Mouse (Mus musculus) liver, embryonic 14.5 days (tissue): ENCODE measurements around the gene Stmn1. TPM values are rescaled to one million over a fixed set of nuclear protein-coding genes. Genes with fewer than 3 reads are reported as not detected.

Experiments
- ATAC-seq: fragments of 200-750 bp; cut with Nextera tagmentation; 2 replicates; pipeline ENCODE4 v1.8.0; 2017; ENCODE audit warnings: moderate number of reproducible peaks, mild to moderate bottlenecking, moderate library complexity; ENCODE audit not compliant: insufficient read depth
- DNase-seq, 3 experiments: peaks; one replicate each; pipeline ENCODE4 v3.0.0-alpha.2; 2012 to 2013; ENCODE audit warnings: low read depth in 3 of 3, low spot score in 3 of 3
- H3K27ac ChIP-seq: fragments of 300-500 bp; sonication (generic); 2 replicates; pipeline ENCODE4 v1.5.1; 2014; ENCODE audit warnings: moderate library complexity, mild to moderate bottlenecking, control low read depth, inconsistent platforms
- H3K27me3 ChIP-seq: fragments of 300-500 bp; sonication (generic); 2 replicates; pipeline ENCODE4 v1.6.1; 2014; ENCODE audit warnings: mild to moderate bottlenecking, low read length, moderate library complexity; ENCODE audit not compliant: control insufficient read depth, insufficient read depth
- H3K36me3 ChIP-seq: fragments of 300-500 bp; sonication (generic); replicated peaks from 2 replicates; pipeline ENCODE4 v1.6.1; 2014; ENCODE audit warnings: low read depth; ENCODE audit not compliant: control insufficient read depth, insufficient read depth
- H3K4me1 ChIP-seq, 2 experiments: fragments of 200-500 bp in 1 of 2; fragments of 300-500 bp in 1 of 2; sonication (generic) in 1 of 2; replicated peaks; 2 replicates each; pipeline ENCODE4 v1.6.1; 2012 to 2014; ENCODE audit warnings: antibody characterized with exemption in 1 of 2, inconsistent platforms in 1 of 2, low read length in 1 of 2; ENCODE audit not compliant: control insufficient read depth in 2 of 2, insufficient read depth in 2 of 2
- H3K4me2 ChIP-seq: fragments of 300-500 bp; sonication (generic); 2 replicates; pipeline ENCODE4 v1.6.1; 2014; ENCODE audit warnings: low read depth, mild to moderate bottlenecking, control low read depth, moderate library complexity
- H3K4me3 ChIP-seq, 2 experiments: fragments of 200-500 bp in 1 of 2; fragments of 300-500 bp in 1 of 2; sonication (generic) in 1 of 2; 2 replicates each; pipeline ENCODE4 v1.5.1; 2012 to 2014; ENCODE audit warnings: low read depth in 2 of 2, low read length in 2 of 2, mild to moderate bottlenecking in 2 of 2, control low read depth in 1 of 2, inconsistent platforms in 1 of 2, moderate library complexity in 1 of 2; ENCODE audit not compliant: insufficient read depth in 1 of 2
- H3K9ac ChIP-seq: fragments of 300-500 bp; sonication (generic); replicated peaks from 2 replicates; pipeline ENCODE4 v1.6.1; 2014; ENCODE audit warnings: mild to moderate bottlenecking, control low read depth, moderate library complexity
- H3K9me3 ChIP-seq: fragments of 300-500 bp; sonication (generic); 2 replicates; pipeline ENCODE4 v1.6.1; 2016; ENCODE audit warnings: low read length, mixed read lengths; ENCODE audit not compliant: control insufficient read depth
- CTCF ChIP-seq: IDR thresholded peaks from 2 replicates; pipeline ENCODE4 v1.5.1; 2016; ENCODE audit warnings: antibody characterized with exemption, low read depth, control low read depth
- EP300 ChIP-seq: IDR thresholded peaks from 2 replicates; pipeline ENCODE4 v1.6.1; 2016; ENCODE audit warnings: antibody characterized with exemption, low read depth
- WGBS: fragments of 180-500 bp; shearing (Covaris S2); extraction: QIAGEN DNeasy Blood & Tissue Kit; methylation state at CpG from one replicate; pipeline ENCODE4 v1.1.7; 2014; ENCODE audit not compliant: insufficient replicate concordance; 5-methylcytosine and 5-hydroxymethylcytosine counted together
- polyA plus RNA-seq, 2 experiments: library from polyadenylated mRNA; depleted of rRNA in 1 of 2; stranded (reverse) in 1 of 2; unstranded in 1 of 2; fragments of >200 nt; fragmentation: Nextera tagmentation in 1 of 2; extraction: Ambion mirVana in 1 of 2; gene quantifications; 2 replicates each; pipeline versions ENCODE4 v1.2.1 to v1.2.3; 2012 to 2014

Stmn1 gene
- polyA plus RNA-seq, 2 experiments: 104 to 404 TPM

DNA sequence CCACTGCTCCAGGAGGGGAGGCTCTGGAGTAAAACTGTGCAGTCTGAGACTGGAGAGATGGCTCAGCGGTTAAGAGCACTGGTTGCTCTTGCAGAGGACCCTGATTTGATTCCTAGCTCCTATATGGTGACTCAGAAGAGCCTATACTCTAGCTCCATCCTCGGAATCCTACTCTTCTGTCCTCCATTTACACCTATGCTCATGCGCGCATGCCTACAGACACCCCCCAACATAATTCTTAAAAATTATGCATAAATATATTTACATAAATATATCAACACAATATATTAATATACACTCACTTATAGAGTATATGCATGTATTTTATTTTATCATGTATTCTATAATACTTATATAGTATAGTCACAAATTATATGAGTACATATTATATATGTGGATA lies 42.3 kb downstream of the Stmn1 start:
- H3K4me1 ChIP-seq: peaks cover 49 to 58% of the 10 kb centered on the region in 2 experiments
- H3K27me3 ChIP-seq: no peaks in the 10 kb centered on the region
- 76% methylated on average over 4 of the region's 4 CpGs for WGBS
- H3K4me3 ChIP-seq: no peak overlapping the region
- peak overlapping the region; percentile 79 for H3K4me2 ChIP-seq
- H3K36me3 ChIP-seq: peaks cover 6% of the 10 kb centered on the region
- H3K9ac ChIP-seq: no peak overlapping the region; the same call in 1 of the 2 replicates
- DNase-seq (no peak), ATAC-seq (no peak)
- H3K9me3 ChIP-seq: no peaks in the 10 kb centered on the region
- TF ChIP-seq CTCF (no peak), EP300 (no peak)
- H3K27ac ChIP-seq: no peak overlapping the region

- H3K27me3 ChIP-seq: no peaks in the 10 kb centered on the region
- ATAC-seq (peak; percentile 84), DNase-seq (peak; percentile 78 to 86 (median 84))
- H3K9ac ChIP-seq: peak within 1 kb of the TSS; percentile 68
- peak within 1 kb of the TSS; percentile 68 for H3K27ac ChIP-seq
- peak within 1 kb of the TSS; percentile 70 for H3K4me3 ChIP-seq
- H3K4me2 ChIP-seq: peak within 1 kb of the TSS; percentile 79
- peak; percentile 31; the same call in 1 of the 2 replicates for TF ChIP-seq CTCF
- no peak for TF ChIP-seq EP300
- peaks cover 6% of the 10 kb centered on the region for H3K36me3 ChIP-seq
- no peaks in the 10 kb centered on the region for H3K9me3 ChIP-seq
- peaks cover 47 to 59% of the 10 kb centered on the region in 2 experiments for H3K4me1 ChIP-seq
- WGBS: under 1% methylated on average over 42 of the region's 42 CpGs
Observed at GRCm38 (mm10) chr4:134510845-134511411, 42.8 kb downstream of the Stmn1 start, which contains the start of gene Aunip. Gene Aunip (plus strand): TSS chr4:134510999.

GRCm38 (mm10) chr4:134511730-134512129 lies 43.6 kb downstream of the Stmn1 start:
- Histone ChIP-seq H3K4me3 (peak overlapping the region; percentile 70), H3K27ac (peak overlapping the region; percentile 68), H3K27me3 (no peaks in the 10 kb centered on the region), H3K36me3 (peaks cover 6% of the 10 kb centered on the region), H3K9ac (peak overlapping the region; percentile 68), H3K4me1 (peaks cover 45 to 54% of the 10 kb centered on the region in 2 experiments), H3K9me3 (no peaks in the 10 kb centered on the region), H3K4me2 (peak overlapping the region; percentile 79)
- 16% methylated on average over 6 of the region's 6 CpGs for WGBS
- DNase-seq (no peak), ATAC-seq (no peak)
- no peak for TF ChIP-seq EP300
- TF ChIP-seq CTCF: no peak

GRCm38 (mm10) chr4:134512798-134513197 lies 44.7 kb downstream of the Stmn1 start:
- H3K9ac ChIP-seq: peak overlapping the region; percentile 52

GRCm38 (mm10) chr4:134514309-134514930 lies 46.3 kb downstream of the Stmn1 start:
- Histone ChIP-seq H3K27ac (peak overlapping the region; percentile 55), H3K36me3 (peaks cover 7% of the 10 kb centered on the region), H3K9ac (peak overlapping the region; percentile 56), H3K27me3 (no peaks in the 10 kb centered on the region), H3K4me1 (peaks cover 37 to 50% of the 10 kb centered on the region in 2 experiments), H3K4me2 (peak overlapping the region; percentile 79), H3K4me3 (peak overlapping the region; percentile 28 to 70; a peak in 3 of 4 replicates), H3K9me3 (no peaks in the 10 kb centered on the region)
- TF ChIP-seq EP300: no peak
- DNase-seq: peak in 2 of 3 experiments; percentile 66 to 70
- 56% methylated on average over 11 of the region's 11 CpGs for WGBS
- ATAC-seq: no peak

More at GRCm38 (mm10) chr4:134512798-134513197, 44.7 kb downstream of the Stmn1 start:
- H3K4me3 ChIP-seq: peak overlapping the region; percentile 58 to 70
- peak overlapping the region; percentile 76 for H3K27ac ChIP-seq
- no peaks in the 10 kb centered on the region for H3K9me3 ChIP-seq
- no peaks in the 10 kb centered on the region for H3K27me3 ChIP-seq
- TF ChIP-seq EP300: no peak
- TF ChIP-seq CTCF: peak; percentile 87
- DNase-seq (peak in 1 of 3 experiments; percentile 86), ATAC-seq (peak; percentile 42)
- 4% methylated on average over 15 of the region's 15 CpGs for WGBS
- peaks cover 46 to 57% of the 10 kb centered on the region in 2 experiments for H3K4me1 ChIP-seq
- peak overlapping the region; percentile 79 for H3K4me2 ChIP-seq
- peaks cover 6% of the 10 kb centered on the region for H3K36me3 ChIP-seq
